Mouse (Mus musculus) embryonic facial prominence, embryonic 13.5 days (tissue): Measurements from ENCODE around the gene B4galnt2. TPM values are rescaled to one million over a fixed set of nuclear protein-coding genes. Genes with fewer than 3 reads are reported as not detected.
A peak's percentile ranks its signal among the peaks of the same experiment; 100 is the strongest.
"Not testable (repeated sequence)": the region's sequence is repeated elsewhere in the genome, so short reads cannot be mapped to it uniquely, and the experiment has no call there.

Source experiments
- ATAC-seq: fragments of 200-750 bp; cut with Nextera tagmentation; 2 replicates; pipeline ENCODE4 v1.8.0; 2017; ENCODE audit warnings: low read depth; ENCODE audit not compliant: insufficient number of reproducible peaks, insufficient read depth, low FRiP score, low TSS enrichment
- H3K27ac ChIP-seq: fragments of 300-500 bp; sonication (generic); 2 replicates; pipeline ENCODE4 v1.5.1; 2015; ENCODE audit warnings: moderate library complexity, mild to moderate bottlenecking, inconsistent platforms
- H3K27me3 ChIP-seq: fragments of 300-500 bp; sonication (generic); 2 replicates; pipeline ENCODE4 v1.6.1; 2015; ENCODE audit warnings: mild to moderate bottlenecking, inconsistent platforms
- H3K36me3 ChIP-seq: fragments of 300-500 bp; sonication (generic); 2 replicates; pipeline ENCODE4 v1.6.1; 2015; ENCODE audit warnings: mild to moderate bottlenecking, inconsistent platforms
- H3K4me1 ChIP-seq: fragments of 300-500 bp; sonication (generic); 2 replicates; pipeline ENCODE4 v1.6.1; 2015; ENCODE audit warnings: inconsistent platforms
- H3K4me2 ChIP-seq: fragments of 300-500 bp; sonication (generic); 2 replicates; pipeline ENCODE4 v1.6.1; 2015; ENCODE audit warnings: moderate library complexity, mild to moderate bottlenecking, inconsistent platforms
- H3K4me3 ChIP-seq: fragments of 300-500 bp; sonication (generic); 2 replicates; pipeline ENCODE4 v1.5.1; 2015; ENCODE audit warnings: mild to moderate bottlenecking, inconsistent platforms
- H3K9ac ChIP-seq: fragments of 300-500 bp; sonication (generic); 2 replicates; pipeline ENCODE4 v1.6.1; 2015; ENCODE audit warnings: mild to moderate bottlenecking, inconsistent platforms
- H3K9me3 ChIP-seq: fragments of 300-500 bp; sonication (generic); 2 replicates; pipeline ENCODE4 v1.6.1; 2016; ENCODE audit warnings: inconsistent platforms
- whole genome bisulfite sequencing: fragments of 180-500 bp; shearing (Covaris S2); methylation state at CpG from one replicate; pipeline ENCODE4 v1.1.7; 2015; ENCODE audit warnings: mixed read lengths; 5-methylcytosine and 5-hydroxymethylcytosine counted together
- polyA plus RNA-seq: library from polyadenylated mRNA; unstranded; fragments of >200 nt; fragmentation: Nextera tagmentation; extraction: Ambion mirVana; gene quantifications from 2 replicates; pipeline ENCODE4 v1.2.1, GENCODE M21; 2015

The B4galnt2 gene
- polyA plus RNA-seq, 1 experiment from 2014 or later = 0.11 TPM

DNA sequence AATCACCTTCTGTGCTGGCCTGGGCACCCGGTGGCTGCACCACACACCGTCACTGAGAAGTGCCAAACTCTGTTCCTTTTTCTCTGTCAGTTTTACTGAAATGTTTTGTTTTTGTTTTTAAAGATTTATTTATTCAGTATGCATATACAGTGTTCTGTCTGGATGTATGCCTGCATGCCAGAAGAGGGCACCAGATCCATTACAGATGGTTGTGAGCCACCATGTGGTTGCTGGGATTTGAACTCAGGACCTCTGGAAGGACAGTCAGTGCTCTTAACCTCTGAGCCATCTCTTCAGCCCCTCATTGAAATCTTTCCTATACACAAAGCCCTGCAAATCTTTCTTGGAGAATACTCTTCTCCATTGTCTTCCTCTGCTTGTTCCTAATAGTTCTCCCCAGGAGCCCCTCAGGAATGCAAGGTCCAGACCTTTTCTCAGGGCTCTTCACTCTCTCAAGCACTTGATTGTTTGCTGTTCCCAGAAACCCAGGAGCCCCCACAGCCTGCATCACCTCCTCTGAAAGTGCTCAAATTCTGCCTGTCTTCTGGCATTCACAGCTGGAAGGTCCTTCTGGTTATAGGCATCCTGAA lies 24.1 kb downstream of the B4galnt2 start:
- H3K27me3 ChIP-seq = peaks cover 5% of the 10 kb centered on the region; the same call in 1 of the 2 replicates
- no peaks in the 10 kb centered on the region for H3K4me1 ChIP-seq
- H3K27ac ChIP-seq = no peak overlapping the region
- no peak overlapping the region for H3K4me3 ChIP-seq
- H3K9me3 ChIP-seq = no peaks in the 10 kb centered on the region
- WGBS = 64% methylated on average over 2 of the region's 2 CpGs
- H3K36me3 ChIP-seq = no peaks in the 10 kb centered on the region
- ATAC-seq = no peak
- H3K9ac ChIP-seq = no peak overlapping the region
- no peak overlapping the region for H3K4me2 ChIP-seq

DNA sequence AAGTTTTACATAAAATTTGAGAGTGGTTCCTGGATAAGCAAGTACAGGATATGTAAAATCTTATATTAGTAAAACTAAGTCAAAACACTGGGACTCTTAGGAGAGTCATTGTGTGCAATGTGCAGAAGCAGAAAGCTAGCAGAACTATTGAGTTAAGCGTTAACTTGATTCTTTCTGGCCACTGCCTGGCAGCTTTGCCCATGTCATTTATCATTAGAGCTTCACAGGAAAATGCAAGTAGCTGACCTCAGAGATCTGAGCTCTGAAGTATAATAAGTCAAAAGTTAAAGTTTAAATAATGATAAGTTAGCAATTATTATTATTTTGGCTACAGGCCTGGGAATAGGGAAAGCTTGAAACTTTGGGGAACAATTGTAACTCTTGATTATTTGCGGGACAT lies 34.8 kb downstream of the B4galnt2 start:
- not testable (repeated sequence) for H3K4me3 ChIP-seq, H3K4me2 ChIP-seq, H3K27ac ChIP-seq, H3K9me3 ChIP-seq, H3K4me1 ChIP-seq, H3K36me3 ChIP-seq, H3K9ac ChIP-seq, ATAC-seq
- peaks cover 18% of the 10 kb centered on the region; the same call in 1 of the 2 replicates for H3K27me3 ChIP-seq
- 74% methylated on average over 2 of the region's 2 CpGs for WGBS

- no peak for ATAC-seq
- Histone ChIP-seq H3K27me3 (peaks cover 6% of the 10 kb centered on the region; the same call in 1 of the 2 replicates), H3K9me3 (no peaks in the 10 kb centered on the region), H3K36me3 (no peaks in the 10 kb centered on the region), H3K9ac (0 out of 2 replicates have a peak overlapping the region, but pooled peaks have one; percentile 16), H3K4me2 (peak overlapping the region; percentile 24; the same call in 1 of the 2 replicates), H3K4me3 (no peak overlapping the region), H3K4me1 (no peaks in the 10 kb centered on the region), H3K27ac (no peak overlapping the region)
- WGBS = 18% methylated on average over 7 of the region's 7 CpGs
Measured at GRCm38 (mm10) chr11:95876296-95876695, 38.4 kb downstream of the B4galnt2 start.

GRCm38 (mm10) chr11:95875804-95876203 lies 38.9 kb downstream of the B4galnt2 start:
- Histone ChIP-seq H3K36me3 (no peaks in the 10 kb centered on the region), H3K4me3 (no peak overlapping the region), H3K9me3 (no peaks in the 10 kb centered on the region), H3K27ac (no peak overlapping the region), H3K9ac (0 out of 2 replicates have a peak overlapping the region, but pooled peaks have one; percentile 16), H3K27me3 (peaks cover 6% of the 10 kb centered on the region; the same call in 1 of the 2 replicates), H3K4me1 (no peaks in the 10 kb centered on the region), H3K4me2 (peak overlapping the region; percentile 24)
- 22% methylated on average over 9 of the region's 9 CpGs for WGBS
- ATAC-seq = no peak

GRCm38 (mm10) chr11:95869918-95870470 lies 44.7 kb downstream of the B4galnt2 start:
- Histone ChIP-seq H3K27me3 (no peaks in the 10 kb centered on the region; the same call in 1 of the 2 replicates), H3K4me3 (no peak overlapping the region), H3K36me3 (no peaks in the 10 kb centered on the region), H3K9ac (no peak overlapping the region), H3K4me2 (no peak overlapping the region), H3K9me3 (no peaks in the 10 kb centered on the region), H3K4me1 (no peaks in the 10 kb centered on the region), H3K27ac (no peak overlapping the region)
- no peak for ATAC-seq
- 64% methylated on average over 6 of the region's 6 CpGs for WGBS

DNA sequence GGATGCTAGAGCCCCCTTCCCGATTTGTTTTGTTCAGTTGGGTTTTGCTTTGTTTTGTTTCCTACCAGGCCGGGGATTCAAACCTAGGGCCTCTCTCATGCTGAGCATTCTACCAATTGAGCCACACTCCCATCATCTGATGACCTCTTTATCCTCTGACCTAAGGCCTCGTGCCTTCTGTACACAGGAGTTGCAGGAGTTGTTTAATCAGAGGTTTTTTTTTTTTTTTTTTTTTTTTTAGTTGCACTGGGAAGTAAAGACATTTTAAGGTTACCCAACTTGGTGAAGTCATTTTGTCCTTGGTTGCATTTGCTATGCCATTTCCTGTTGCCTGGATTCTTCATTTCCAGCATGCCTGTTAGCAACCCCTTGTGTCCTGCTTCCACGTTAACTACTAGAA lies 45.2 kb downstream of the B4galnt2 start:
- ATAC-seq = no peak
- no peaks in the 10 kb centered on the region for H3K9me3 ChIP-seq
- no peaks in the 10 kb centered on the region; the same call in 1 of the 2 replicates for H3K27me3 ChIP-seq
- WGBS = 77% methylated on average over 4 of the region's 4 CpGs
- no peak overlapping the region for H3K4me3 ChIP-seq
- no peak overlapping the region for H3K27ac ChIP-seq
- no peaks in the 10 kb centered on the region for H3K36me3 ChIP-seq
- no peak overlapping the region for H3K9ac ChIP-seq
- no peak overlapping the region for H3K4me2 ChIP-seq
- H3K4me1 ChIP-seq = no peaks in the 10 kb centered on the region

DNA sequence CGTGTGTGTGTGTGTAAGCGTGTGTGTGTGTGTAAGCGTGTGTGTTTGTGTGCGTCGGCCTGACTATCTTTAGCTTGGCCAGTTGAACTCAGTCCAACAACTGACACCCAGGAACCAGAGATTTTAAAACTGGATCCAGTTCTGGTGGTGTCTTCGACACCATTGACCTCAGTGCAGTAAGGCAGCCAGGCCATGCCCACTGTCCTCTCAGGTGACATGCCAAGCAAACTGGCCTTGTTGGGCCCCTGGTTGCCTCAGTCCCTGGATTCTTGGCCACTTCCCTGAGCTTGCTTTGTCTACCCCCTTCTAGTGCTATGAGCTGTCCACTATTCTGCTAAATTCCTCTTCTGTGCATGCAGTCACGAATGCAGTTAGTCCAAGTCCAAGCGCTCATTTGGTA lies 53.3 kb downstream of the B4galnt2 start:
- Histone ChIP-seq H3K27ac (no peak overlapping the region), H3K9ac (no peak overlapping the region), H3K4me3 (no peak overlapping the region), H3K9me3 (no peaks in the 10 kb centered on the region), H3K36me3 (no peaks in the 10 kb centered on the region), H3K4me2 (no peak overlapping the region), H3K4me1 (peaks cover 14% of the 10 kb centered on the region), H3K27me3 (no peaks in the 10 kb centered on the region)
- ATAC-seq = no peak
- WGBS = 95% methylated on average over 8 of the region's 8 CpGs

- 28% methylated on average over 3 of the region's 3 CpGs for WGBS
- H3K27ac ChIP-seq = 0 out of 2 replicates have a peak overlapping the region, but pooled peaks have one; percentile 96
- no peaks in the 10 kb centered on the region for H3K9me3 ChIP-seq
- peaks cover 14% of the 10 kb centered on the region for H3K4me1 ChIP-seq
- peak overlapping the region; percentile 71 for H3K4me3 ChIP-seq
- H3K36me3 ChIP-seq = no peaks in the 10 kb centered on the region
- peak overlapping the region; percentile 76 for H3K9ac ChIP-seq
- H3K4me2 ChIP-seq = peak overlapping the region; percentile 74
- ATAC-seq = no peak
- H3K27me3 ChIP-seq = no peaks in the 10 kb centered on the region
Measured at GRCm38 (mm10) chr11:95860071-95860490, 54.6 kb downstream of the B4galnt2 start.

- peak overlapping the region; percentile 76 for H3K9ac ChIP-seq
- no peaks in the 10 kb centered on the region for H3K27me3 ChIP-seq
- H3K4me2 ChIP-seq = peak overlapping the region; percentile 74
- no peaks in the 10 kb centered on the region for H3K36me3 ChIP-seq
- peak overlapping the region; percentile 96 for H3K27ac ChIP-seq
- no peaks in the 10 kb centered on the region for H3K9me3 ChIP-seq
- H3K4me1 ChIP-seq = peaks cover 14% of the 10 kb centered on the region
- no peak for ATAC-seq
- peak overlapping the region; percentile 71 for H3K4me3 ChIP-seq
- under 1% methylated on average over 35 of the region's 35 CpGs for WGBS
Measured at GRCm38 (mm10) chr11:95859468-95859855, 55.2 kb downstream of the B4galnt2 start.

DNA sequence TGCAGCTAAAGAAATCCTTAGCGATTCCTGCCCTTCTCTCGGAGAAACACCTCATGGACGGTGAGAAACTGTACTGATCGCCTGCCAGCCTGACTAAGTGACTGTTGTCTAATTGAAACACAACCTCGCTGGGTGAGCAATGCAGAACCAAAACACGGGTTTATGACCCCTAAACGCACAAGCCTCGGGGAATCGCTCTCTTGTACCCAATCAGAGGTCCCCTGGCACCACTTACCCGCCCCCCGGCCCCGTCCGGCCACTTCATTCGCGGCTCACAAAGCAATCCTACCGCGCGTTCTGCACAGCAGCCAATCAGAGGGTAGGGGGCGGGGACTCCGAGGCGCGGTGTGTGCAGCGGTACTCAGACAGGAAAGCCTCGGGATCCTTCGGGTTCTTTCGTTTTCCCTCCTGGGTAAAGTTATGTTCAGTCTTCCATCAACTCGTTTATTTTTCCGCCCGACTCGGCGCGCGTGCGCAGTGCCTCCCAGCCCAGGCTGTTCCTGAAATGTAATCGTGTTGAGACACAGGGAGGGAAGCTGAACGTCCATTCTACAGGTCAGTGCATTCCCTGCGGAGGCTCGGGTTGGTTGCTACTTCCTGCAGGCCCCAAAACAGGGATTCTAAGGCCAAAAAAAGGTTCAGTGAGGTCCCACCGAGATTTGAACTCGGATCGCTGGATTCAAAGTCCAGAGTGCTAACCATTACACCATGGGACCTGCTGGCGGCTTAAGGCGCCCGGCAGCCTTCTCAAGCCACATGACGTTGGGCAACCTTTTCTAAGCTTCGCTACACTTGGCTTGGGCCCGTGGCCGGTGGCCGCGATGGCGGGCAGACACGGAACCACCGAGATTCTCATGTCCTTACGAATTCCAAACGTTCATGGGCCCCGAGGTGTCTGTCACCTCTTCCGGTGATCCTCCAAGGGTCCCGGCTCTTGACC lies 55.9 kb downstream of the B4galnt2 start:
- H3K27ac ChIP-seq = peak overlapping the region; percentile 96
- H3K27me3 ChIP-seq = no peaks in the 10 kb centered on the region
- H3K4me2 ChIP-seq = peak overlapping the region; percentile 74
- no peaks in the 10 kb centered on the region for H3K36me3 ChIP-seq
- no peaks in the 10 kb centered on the region for H3K9me3 ChIP-seq
- ATAC-seq = peak; percentile 98
- peak overlapping the region; percentile 76 for H3K9ac ChIP-seq
- WGBS = under 1% methylated on average over 58 of the region's 58 CpGs
- H3K4me3 ChIP-seq = peak overlapping the region; percentile 71
- peaks cover 14% of the 10 kb centered on the region for H3K4me1 ChIP-seq

DNA sequence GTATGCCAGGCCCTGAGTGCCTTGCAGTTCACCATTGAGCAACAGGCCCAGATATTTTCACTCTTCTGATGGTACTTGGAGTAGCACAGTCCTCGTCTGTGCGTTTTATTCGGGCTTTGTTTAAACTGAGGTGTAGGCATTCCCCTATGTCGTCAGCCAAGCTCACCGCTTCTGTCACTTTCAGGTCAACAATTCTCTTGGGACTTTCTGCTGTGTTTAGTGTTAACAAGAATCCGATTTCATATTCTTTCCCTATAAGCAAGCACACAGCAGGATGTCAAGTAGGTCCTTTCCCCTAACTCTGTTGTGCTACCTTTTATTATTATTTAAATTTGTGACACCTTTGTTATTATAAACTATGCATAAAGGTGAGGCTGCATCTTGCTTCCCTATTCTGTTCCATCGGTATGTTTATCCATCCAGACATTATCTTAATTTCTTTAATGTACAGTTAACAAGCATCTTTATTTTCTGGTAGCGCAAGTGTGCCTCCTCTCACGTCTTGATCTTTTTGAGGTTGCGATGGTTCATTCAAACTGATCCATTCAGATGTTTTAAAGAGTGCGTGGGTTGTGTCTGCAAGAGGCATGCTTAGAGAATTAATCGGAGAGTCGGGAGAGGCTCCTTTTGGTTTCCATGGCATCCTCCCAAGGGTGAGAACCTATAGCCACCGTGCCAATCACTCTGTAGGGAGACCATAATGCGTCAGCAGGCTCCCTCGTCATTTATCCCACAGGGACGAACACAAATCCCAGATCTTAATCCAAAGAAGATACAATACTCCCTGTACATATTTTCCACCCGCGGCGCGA lies 56.8 kb downstream of the B4galnt2 start:
- H3K27me3 ChIP-seq = no peaks in the 10 kb centered on the region
- peak overlapping the region; percentile 96 for H3K27ac ChIP-seq
- peak overlapping the region; percentile 74 for H3K4me2 ChIP-seq
- no peaks in the 10 kb centered on the region for H3K9me3 ChIP-seq
- peaks cover 14% of the 10 kb centered on the region for H3K4me1 ChIP-seq
- WGBS = 21% methylated on average over 21 of the region's 21 CpGs
- no peaks in the 10 kb centered on the region for H3K36me3 ChIP-seq
- peak overlapping the region; percentile 71 for H3K4me3 ChIP-seq
- no peak for ATAC-seq
- peak overlapping the region; percentile 70 for H3K9ac ChIP-seq
